Mouse (Mus musculus): Measurements from ENCODE around the gene Tshz2.
"Not testable (repeated sequence)": the region's sequence is repeated elsewhere in the genome, so short reads cannot be mapped to it uniquely, and the experiment has no call there.

The Tshz2 gene

DNA sequence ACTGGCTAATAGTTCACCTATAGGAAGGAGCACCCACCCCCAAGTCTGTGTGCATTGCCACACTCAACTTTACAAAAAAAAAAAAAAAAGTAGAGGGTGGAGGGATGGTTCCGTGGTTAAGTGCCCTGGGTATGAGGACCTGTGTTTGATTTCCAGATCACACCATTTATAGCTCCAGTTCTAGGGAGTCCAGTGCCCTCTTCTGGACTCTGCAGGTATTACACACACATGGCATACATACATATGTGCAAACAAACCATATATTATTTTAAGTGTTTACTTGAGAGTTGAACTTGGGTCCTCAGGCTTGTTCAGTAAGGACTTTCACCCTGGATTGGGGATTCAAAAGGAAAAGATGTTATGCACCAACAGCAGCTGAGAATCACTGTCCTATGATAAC, 127.3 kb downstream of the Tshz2 start:
- no peak for DNase-seq

DNA sequence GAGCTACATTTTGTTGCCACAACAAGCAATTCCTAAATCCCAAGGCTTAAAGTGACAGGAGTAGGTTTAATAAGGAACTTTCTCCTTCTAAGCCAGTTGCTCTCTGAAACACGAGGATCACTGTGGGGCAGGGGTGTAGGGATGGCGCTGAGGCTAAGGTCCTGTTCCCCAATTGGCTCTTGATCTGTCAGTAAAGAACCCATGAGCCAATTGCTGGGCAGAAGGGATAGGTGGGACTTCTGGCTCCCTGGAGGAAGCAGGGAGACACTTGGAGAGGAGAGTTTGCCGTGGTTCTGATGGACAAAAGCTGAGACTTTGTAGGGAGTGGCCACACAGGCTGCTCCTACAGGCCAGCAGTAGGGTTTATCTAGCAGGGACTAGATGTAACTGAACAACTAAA, 128.9 kb downstream of the Tshz2 start:
- DNase-seq = no peak

GRCm38 (mm10) chr2:169762301-169762700, 129.5 kb downstream of the Tshz2 start:
- no peak for DNase-seq

- no peak for DNase-seq
These were observed 130.9 kb downstream of the Tshz2 start for GRCm38 (mm10) chr2:169763716-169764115.

DNA sequence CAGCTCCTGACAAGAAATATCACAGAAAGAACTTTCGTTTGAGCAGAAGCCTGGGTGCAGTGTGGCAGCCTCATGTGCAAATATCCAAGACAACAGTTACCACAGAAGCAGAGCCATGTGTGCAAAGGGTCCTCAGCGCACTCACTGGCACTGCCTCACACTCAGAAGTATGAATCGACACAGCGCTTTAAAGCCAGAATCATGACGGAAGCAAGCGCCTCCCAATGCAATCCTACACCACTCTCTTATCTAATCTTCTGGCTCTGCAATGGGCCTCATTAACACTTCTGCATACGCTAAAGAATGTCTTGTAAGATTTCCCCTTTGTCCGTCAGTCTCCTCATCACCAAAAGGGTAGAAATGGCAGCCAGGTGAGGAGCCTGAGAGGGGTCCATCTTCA, 133.4 kb downstream of the Tshz2 start:
- DNase-seq = no peak

DNA sequence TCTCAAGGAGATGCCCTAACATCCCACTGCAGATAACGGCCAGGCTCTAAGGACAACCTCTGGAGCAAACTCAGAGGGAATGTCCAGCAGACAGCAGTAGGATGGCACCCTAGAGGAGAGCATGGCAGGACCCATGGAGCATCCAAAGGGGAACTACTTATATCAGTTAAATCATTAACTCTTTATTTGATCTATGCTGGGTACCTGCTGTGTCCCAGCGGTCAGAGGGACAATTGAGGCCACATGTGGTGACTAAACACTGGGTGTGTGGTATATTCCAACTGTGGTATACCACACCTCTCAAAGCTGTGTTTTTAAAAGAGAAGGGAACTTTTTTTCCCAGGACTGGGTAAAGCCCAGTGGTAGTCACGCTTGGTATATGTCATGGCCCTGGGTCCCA, 134.5 kb downstream of the Tshz2 start:
- DNase-seq = no peak

DNA sequence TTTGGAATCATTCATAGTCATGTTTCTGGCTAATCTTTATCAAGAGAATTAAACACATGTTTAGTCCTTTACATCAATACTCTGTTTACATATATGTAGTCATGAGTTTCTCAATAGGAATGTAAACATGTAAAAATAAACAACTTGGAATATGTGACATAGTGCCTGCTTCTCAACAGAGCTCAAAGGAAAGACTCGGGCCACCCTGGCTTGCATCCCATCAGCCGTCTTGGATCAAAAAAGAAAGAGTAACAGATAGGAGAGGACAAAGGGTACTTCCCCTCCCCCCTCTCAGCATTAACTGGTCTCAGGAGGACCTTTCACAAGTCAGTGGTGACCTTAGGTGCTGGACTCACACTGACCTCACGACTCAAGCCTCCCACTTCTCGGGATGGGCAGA, 142.3 kb downstream of the Tshz2 start:
- no peak for DNase-seq

DNA sequence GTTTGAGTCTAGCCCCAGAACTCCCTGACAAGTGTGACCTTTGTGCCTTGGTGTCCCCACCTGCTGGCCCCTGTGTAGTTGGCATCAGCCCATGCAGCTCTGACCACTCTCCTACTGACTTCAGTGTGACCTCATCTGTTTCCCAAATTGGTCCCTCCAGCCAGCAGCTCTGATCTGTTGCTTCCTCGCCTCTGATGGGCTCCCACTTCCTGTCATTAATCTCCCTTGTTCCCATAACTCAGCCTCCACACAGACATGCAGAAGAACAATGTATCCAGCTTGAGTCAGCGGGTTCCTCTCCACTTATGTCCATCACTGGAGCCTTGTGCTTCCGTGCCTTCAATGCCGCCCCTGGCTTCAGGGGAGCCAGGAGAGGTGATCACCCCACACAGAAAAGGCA, 144.4 kb downstream of the Tshz2 start:
- no peak for DNase-seq

GRCm38 (mm10) chr2:169777764-169778163, 145.0 kb downstream of the Tshz2 start:
- DNase-seq = no peak

DNA sequence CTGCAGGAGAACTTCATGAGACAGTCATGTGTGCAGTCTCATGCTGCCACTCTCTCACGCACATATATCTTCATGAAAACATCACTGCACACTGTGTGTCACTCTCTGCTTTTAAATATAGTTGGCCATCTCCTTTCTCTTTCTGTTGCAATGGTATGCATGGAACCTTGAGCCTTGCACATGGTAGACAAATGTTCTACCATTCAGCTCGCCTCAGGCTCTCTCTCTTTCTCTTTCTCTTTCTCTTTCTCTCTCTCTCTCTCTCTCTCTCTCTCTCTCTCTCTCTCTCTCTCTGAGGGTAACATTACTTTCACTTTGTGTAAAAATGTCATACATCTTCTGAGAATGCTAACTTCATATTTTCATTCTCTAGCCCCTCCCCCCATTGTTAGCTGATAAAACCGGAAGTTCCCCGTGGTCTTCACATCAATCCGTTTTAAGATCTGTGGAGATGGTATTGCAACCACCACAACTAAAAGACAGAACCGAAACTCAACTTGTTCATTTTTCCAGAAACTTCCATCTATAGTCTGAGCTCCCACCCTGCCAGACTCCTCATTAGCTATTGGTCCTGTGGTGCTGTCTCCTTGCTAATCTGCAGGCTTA, 146.0 kb downstream of the Tshz2 start:
- no peak for DNase-seq

DNA sequence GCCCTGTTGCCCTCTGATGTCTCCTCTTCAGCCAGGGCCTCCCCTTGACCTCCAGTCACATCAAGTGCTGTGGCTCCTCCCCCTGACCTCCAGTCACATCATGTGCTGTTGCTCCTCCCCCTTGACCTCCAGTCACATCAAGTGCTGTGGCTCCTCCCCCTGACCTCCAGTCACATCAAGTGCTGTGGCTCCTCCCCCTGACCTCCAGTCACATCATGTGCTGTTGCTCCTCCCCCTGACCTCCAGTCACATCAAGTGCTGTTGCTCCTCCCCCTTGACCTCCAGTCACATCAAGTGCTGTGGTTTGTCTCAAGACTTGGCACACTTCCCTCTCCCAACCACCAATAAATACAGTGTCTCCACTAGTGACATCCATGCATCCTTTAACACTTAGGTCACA, 148.9 kb downstream of the Tshz2 start:
- not testable (repeated sequence) for DNase-seq

DNA sequence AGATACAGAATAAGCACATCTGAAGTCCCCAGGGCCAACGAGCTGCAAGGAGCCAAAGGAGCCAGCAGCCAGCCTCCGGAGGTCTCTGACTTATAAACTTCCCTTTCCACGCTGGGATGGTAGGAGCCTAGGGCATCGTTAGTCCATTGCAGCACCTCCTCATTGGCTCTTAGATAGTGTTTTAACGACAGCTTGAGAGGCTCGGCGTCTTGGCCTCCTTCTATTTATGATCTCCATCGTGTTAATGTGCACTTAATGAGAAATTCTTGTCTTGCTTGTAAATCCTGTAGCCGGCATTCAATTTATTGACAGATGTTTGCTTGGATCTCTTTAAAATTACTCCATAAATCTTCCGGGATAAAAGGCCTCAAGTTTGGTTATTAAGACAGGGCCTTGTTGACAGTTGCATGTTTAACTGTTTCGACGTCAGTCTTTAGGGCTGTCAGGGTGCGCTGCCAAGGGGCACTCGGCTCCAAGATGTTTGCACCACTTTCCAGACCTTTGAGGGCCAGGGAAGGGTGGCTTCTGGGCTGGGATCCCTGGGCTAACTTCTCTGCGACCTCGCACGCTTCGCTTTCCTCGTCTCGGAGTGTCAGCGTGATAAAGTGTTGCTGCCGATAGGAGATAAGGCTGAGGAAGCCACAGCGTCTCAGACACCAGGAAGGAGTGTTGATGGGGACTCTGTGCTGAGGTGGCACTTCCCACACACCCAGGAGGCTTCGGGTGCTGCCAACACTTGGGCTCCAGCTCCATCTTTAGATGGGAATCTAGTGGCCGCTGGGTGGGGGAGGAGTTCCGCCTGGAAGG, 150.3 kb downstream of the Tshz2 start:
- DNase-seq = no peak

- DNase-seq = no peak
These were observed 150.8 kb downstream of the Tshz2 start for GRCm38 (mm10) chr2:169783681-169784033.

- DNase-seq = no peak
These were observed 154.6 kb downstream of the Tshz2 start for GRCm38 (mm10) chr2:169787381-169787780.

DNA sequence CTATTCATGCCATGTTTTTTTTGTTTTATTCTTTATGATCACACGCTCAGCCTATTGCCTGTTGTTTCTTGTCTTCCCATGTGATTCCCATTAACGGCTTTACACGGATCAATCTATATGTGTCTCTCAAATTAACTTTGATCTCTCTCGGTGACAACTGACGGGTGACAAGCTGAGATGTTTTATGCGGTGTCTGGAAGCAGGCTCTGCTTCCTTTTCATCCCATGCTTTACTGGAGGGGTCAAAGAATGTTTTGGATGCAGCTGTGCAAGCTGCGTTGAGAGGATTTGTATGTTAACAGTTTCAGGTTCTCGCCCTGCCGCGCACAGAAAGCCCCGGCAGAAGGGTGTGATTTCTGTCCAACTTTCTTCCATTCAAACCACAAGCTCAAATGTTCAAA, 155.1 kb downstream of the Tshz2 start:
- DNase-seq = no peak

GRCm38 (mm10) chr2:169790439-169791131, 157.8 kb downstream of the Tshz2 start:
- peak; percentile 56 to 69 for DNase-seq

- DNase-seq = no peak
These were observed 159.9 kb downstream of the Tshz2 start for GRCm38 (mm10) chr2:169792706-169793105.

GRCm38 (mm10) chr2:169802241-169802640, 169.4 kb downstream of the Tshz2 start:
- DNase-seq = no peak

DNA sequence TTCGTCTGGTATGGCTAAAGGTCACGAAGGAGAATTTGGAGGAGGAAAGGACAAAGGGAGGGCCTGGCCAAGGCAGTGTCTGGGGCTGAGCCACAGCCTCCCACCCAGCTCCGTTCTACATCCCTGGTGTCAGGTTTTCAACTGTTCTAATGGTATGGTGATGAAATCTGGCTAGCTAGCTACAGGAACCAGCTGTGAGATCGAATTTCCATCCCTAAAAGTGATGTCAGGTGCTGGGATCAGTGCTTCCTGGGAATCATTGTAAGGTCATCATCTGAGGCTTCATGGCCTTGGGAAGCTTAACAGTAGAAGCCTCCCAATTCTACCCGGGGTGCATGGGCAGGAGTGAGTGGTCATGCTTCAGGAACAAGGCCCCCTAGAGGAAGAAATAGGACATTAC, 171.6 kb downstream of the Tshz2 start:
- no peak for DNase-seq

- DNase-seq = no peak
These were observed 172.7 kb downstream of the Tshz2 start for GRCm38 (mm10) chr2:169805545-169805944.

DNA sequence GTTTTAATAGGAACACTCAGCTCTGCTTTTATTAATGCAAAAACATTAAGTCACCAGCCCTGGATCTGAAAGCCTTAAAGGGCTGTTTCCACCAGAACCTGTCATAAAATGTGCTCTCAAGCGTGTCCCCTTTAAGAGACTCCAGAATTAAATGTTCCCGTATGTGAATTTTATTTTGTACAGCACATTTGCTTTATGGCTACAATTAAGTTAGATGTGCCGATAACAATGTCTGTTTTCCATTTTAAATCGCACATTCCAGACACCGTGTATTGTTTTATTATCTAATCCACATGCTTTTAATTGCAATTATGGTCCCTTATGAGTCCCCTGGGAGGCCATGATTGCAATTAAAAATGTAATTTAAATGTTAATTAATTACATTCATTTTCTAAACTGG, 178.8 kb downstream of the Tshz2 start:
- DNase-seq = no peak

GRCm38 (mm10) chr2:169812055-169812454, 179.2 kb downstream of the Tshz2 start:
- DNase-seq = no peak

- no peak for DNase-seq
These were observed 180.1 kb downstream of the Tshz2 start for GRCm38 (mm10) chr2:169812940-169813339.

- no peak for DNase-seq
These were observed 181.5 kb downstream of the Tshz2 start for GRCm38 (mm10) chr2:169814351-169814750.
